Mouse (Mus musculus) hindbrain, embryonic 13.5 days (tissue): ENCODE measurements around the gene Ccdc28b. TPM values are rescaled to one million over a fixed set of nuclear protein-coding genes. Genes with fewer than 3 reads are reported as not detected.

Experiments
- ATAC-seq: fragments of 200-750 bp; cut with Nextera tagmentation; 2 replicates; pipeline ENCODE4 v1.8.0; 2017; ENCODE audit warnings: moderate TSS enrichment; ENCODE audit not compliant: low FRiP score
- H3K27ac ChIP-seq: fragments of 300-500 bp; sonication (generic); 2 replicates; pipeline ENCODE4 v1.5.1; 2015; ENCODE audit warnings: inconsistent platforms, mild to moderate bottlenecking, moderate library complexity
- H3K27me3 ChIP-seq: fragments of 300-500 bp; sonication (generic); 2 replicates; pipeline ENCODE4 v1.6.1; 2015; ENCODE audit warnings: mild to moderate bottlenecking, inconsistent platforms
- H3K36me3 ChIP-seq: fragments of 300-500 bp; sonication (generic); 2 replicates; pipeline ENCODE4 v1.6.1; 2015; ENCODE audit warnings: mild to moderate bottlenecking, inconsistent platforms
- H3K4me1 ChIP-seq: fragments of 300-500 bp; sonication (generic); replicated peaks from 2 replicates; pipeline ENCODE4 v1.6.1; 2015; ENCODE audit warnings: inconsistent platforms
- H3K4me2 ChIP-seq: fragments of 300-500 bp; sonication (generic); 2 replicates; pipeline ENCODE4 v1.6.1; 2015; ENCODE audit warnings: inconsistent platforms, mild to moderate bottlenecking, moderate library complexity
- H3K4me3 ChIP-seq: fragments of 300-500 bp; sonication (generic); 2 replicates; pipeline ENCODE4 v1.5.1; 2015; ENCODE audit warnings: mild to moderate bottlenecking, inconsistent platforms
- H3K9ac ChIP-seq: fragments of 300-500 bp; sonication (generic); 2 replicates; pipeline ENCODE4 v1.6.1; 2015; ENCODE audit warnings: mild to moderate bottlenecking, inconsistent platforms
- H3K9me3 ChIP-seq: fragments of 300-500 bp; sonication (generic); 2 replicates; pipeline ENCODE4 v1.6.1; 2016; ENCODE audit warnings: inconsistent platforms
- WGBS: fragments of 180-500 bp; shearing (Covaris S2); methylation state at CpG from one replicate; pipeline ENCODE4 v1.1.7; 2015; 5-methylcytosine and 5-hydroxymethylcytosine counted together
- polyA plus RNA-seq: library from polyadenylated mRNA; unstranded; fragments of >200 nt; fragmentation: Nextera tagmentation; extraction: Ambion mirVana; gene quantifications from 2 replicates; pipeline ENCODE4 v1.2.1, GENCODE M21; 2015

Gene Ccdc28b
- polyA plus RNA-seq, 1 experiment from 2014 or later: 130 TPM

GRCm38 (mm10) chr4:129640638-129641467, 17.1 kb upstream of the Ccdc28b start, which contains the start of gene Txlna:
Gene Txlna, minus strand, starts transcription at chr4:129641065.
- Histone ChIP-seq H3K4me3 (peak within 1 kb of the TSS; percentile 71), H3K4me2 (peak within 1 kb of the TSS; percentile 95), H3K27me3 (no peaks in the 10 kb centered on the region), H3K9me3 (no peaks in the 10 kb centered on the region), H3K36me3 (peaks cover 51% of the 10 kb centered on the region), H3K4me1 (peaks cover 32% of the 10 kb centered on the region), H3K27ac (peak within 1 kb of the TSS; percentile 94), H3K9ac (peak within 1 kb of the TSS; percentile 90)
- ATAC-seq: peak; percentile 97
- WGBS: under 1% methylated on average over 60 of the region's 60 CpGs

- no peaks in the 10 kb centered on the region for H3K9me3 ChIP-seq
- H3K4me2 ChIP-seq: peak overlapping the region; percentile 95
- peaks cover 32% of the 10 kb centered on the region for H3K4me1 ChIP-seq
- H3K9ac ChIP-seq: peak overlapping the region; percentile 90
- no peak for ATAC-seq
- H3K4me3 ChIP-seq: peak overlapping the region; percentile 71
- peaks cover 51% of the 10 kb centered on the region for H3K36me3 ChIP-seq
- peak overlapping the region; percentile 94 for H3K27ac ChIP-seq
- WGBS: 4% methylated on average over 17 of the region's 17 CpGs
- no peaks in the 10 kb centered on the region for H3K27me3 ChIP-seq
Observed at GRCm38 (mm10) chr4:129640101-129640637, 16.4 kb upstream of the Ccdc28b start.

GRCm38 (mm10) chr4:129639221-129639620, 15.5 kb upstream of the Ccdc28b start:
- peaks cover 32% of the 10 kb centered on the region for H3K4me1 ChIP-seq
- H3K27me3 ChIP-seq: no peaks in the 10 kb centered on the region
- ATAC-seq: no peak
- H3K4me3 ChIP-seq: peak overlapping the region; percentile 71
- H3K9me3 ChIP-seq: no peaks in the 10 kb centered on the region
- peak overlapping the region; percentile 90 for H3K9ac ChIP-seq
- WGBS: 89% methylated on average over 15 of the region's 15 CpGs
- H3K4me2 ChIP-seq: peak overlapping the region; percentile 95
- H3K36me3 ChIP-seq: peaks cover 51% of the 10 kb centered on the region
- no peak overlapping the region for H3K27ac ChIP-seq

- no peaks in the 10 kb centered on the region for H3K9me3 ChIP-seq
- 96% methylated on average over 6 of the region's 6 CpGs for WGBS
- no peak for ATAC-seq
- H3K4me3 ChIP-seq: no peak overlapping the region
- no peak overlapping the region for H3K9ac ChIP-seq
- H3K4me2 ChIP-seq: no peak overlapping the region
- peaks cover 23% of the 10 kb centered on the region for H3K4me1 ChIP-seq
- peaks cover 97% of the 10 kb centered on the region for H3K36me3 ChIP-seq
- no peak overlapping the region for H3K27ac ChIP-seq
- H3K27me3 ChIP-seq: no peaks in the 10 kb centered on the region
Observed at GRCm38 (mm10) chr4:129633852-129634251, 10.1 kb upstream of the Ccdc28b start.

GRCm38 (mm10) chr4:129631867-129632266, 8.1 kb upstream of the Ccdc28b start:
- Histone ChIP-seq H3K36me3 (peaks cover 99% of the 10 kb centered on the region), H3K4me1 (peaks cover 7% of the 10 kb centered on the region), H3K27ac (no peak overlapping the region), H3K4me3 (no peak overlapping the region), H3K9me3 (no peaks in the 10 kb centered on the region), H3K4me2 (no peak overlapping the region), H3K27me3 (no peaks in the 10 kb centered on the region), H3K9ac (no peak overlapping the region)
- 94% methylated on average over 12 of the region's 12 CpGs for WGBS
- no peak for ATAC-seq

- H3K9me3 ChIP-seq: no peaks in the 10 kb centered on the region
- no peak for ATAC-seq
- H3K9ac ChIP-seq: no peak overlapping the region
- H3K36me3 ChIP-seq: peaks cover 95% of the 10 kb centered on the region
- no peaks in the 10 kb centered on the region for H3K27me3 ChIP-seq
- no peak overlapping the region for H3K4me2 ChIP-seq
- 76% methylated on average over 4 of the region's 4 CpGs for WGBS
- no peak overlapping the region for H3K4me3 ChIP-seq
- peaks cover 6% of the 10 kb centered on the region for H3K4me1 ChIP-seq
- H3K27ac ChIP-seq: no peak overlapping the region; the same call in 1 of the 2 replicates
Observed at GRCm38 (mm10) chr4:129630944-129631343, 7.2 kb upstream of the Ccdc28b start.

- Histone ChIP-seq H3K4me1 (peaks cover 42% of the 10 kb centered on the region), H3K9me3 (no peaks in the 10 kb centered on the region), H3K9ac (peak overlapping the region; percentile 87; the same call in 1 of the 2 replicates), H3K27me3 (no peaks in the 10 kb centered on the region), H3K4me3 (no peak overlapping the region), H3K4me2 (no peak overlapping the region), H3K36me3 (peaks cover 48% of the 10 kb centered on the region), H3K27ac (no peak overlapping the region)
- ATAC-seq: no peak
- 80% methylated on average over 6 of the region's 6 CpGs for WGBS
Observed at GRCm38 (mm10) chr4:129626035-129626434, 2.3 kb upstream of the Ccdc28b start.

GRCm38 (mm10) chr4:129625496-129625895, 1.7 kb upstream of the Ccdc28b start:
- Histone ChIP-seq H3K4me1 (peaks cover 43% of the 10 kb centered on the region), H3K36me3 (peaks cover 48% of the 10 kb centered on the region), H3K4me3 (peak overlapping the region; percentile 69; the same call in 1 of the 2 replicates), H3K4me2 (peak overlapping the region; percentile 86), H3K9ac (peak overlapping the region; percentile 87), H3K27ac (peak overlapping the region; percentile 97), H3K27me3 (no peaks in the 10 kb centered on the region), H3K9me3 (no peaks in the 10 kb centered on the region)
- ATAC-seq: no peak
- 38% methylated on average over 4 of the region's 4 CpGs for WGBS

- Histone ChIP-seq H3K27ac (peak overlapping the region; percentile 97), H3K36me3 (peaks cover 44% of the 10 kb centered on the region), H3K4me1 (peaks cover 45% of the 10 kb centered on the region), H3K9me3 (no peaks in the 10 kb centered on the region), H3K4me2 (peak overlapping the region; percentile 86), H3K9ac (peak overlapping the region; percentile 87), H3K27me3 (no peaks in the 10 kb centered on the region), H3K4me3 (peak overlapping the region; percentile 69)
- ATAC-seq: peak; percentile 4
- 0% methylated on average over 6 of the region's 6 CpGs for WGBS
Observed at GRCm38 (mm10) chr4:129625029-129625370, 1.3 kb upstream of the Ccdc28b start.

- peak; percentile 92 for ATAC-seq
- Histone ChIP-seq H3K4me2 (peak overlapping the region; percentile 86), H3K4me1 (peaks cover 45% of the 10 kb centered on the region), H3K36me3 (peaks cover 40% of the 10 kb centered on the region), H3K27ac (peak overlapping the region; percentile 97), H3K9me3 (no peaks in the 10 kb centered on the region), H3K9ac (peak overlapping the region; percentile 87), H3K27me3 (no peaks in the 10 kb centered on the region), H3K4me3 (peak overlapping the region; percentile 69)
- under 1% methylated on average over 18 of the region's 18 CpGs for WGBS
Observed at GRCm38 (mm10) chr4:129624281-129625028, 708 bp upstream of the Ccdc28b start.

- peak overlapping the region; percentile 87 for H3K9ac ChIP-seq
- H3K27me3 ChIP-seq: no peaks in the 10 kb centered on the region
- peak overlapping the region; percentile 69 for H3K4me3 ChIP-seq
- H3K4me1 ChIP-seq: peaks cover 54% of the 10 kb centered on the region
- no peak for ATAC-seq
- 25% methylated on average over 8 of the region's 8 CpGs for WGBS
- H3K27ac ChIP-seq: peak overlapping the region; percentile 97
- no peaks in the 10 kb centered on the region for H3K9me3 ChIP-seq
- H3K36me3 ChIP-seq: peaks cover 25% of the 10 kb centered on the region
- peak overlapping the region; percentile 86 for H3K4me2 ChIP-seq
Observed at GRCm38 (mm10) chr4:129622803-129623535, 778 bp downstream of the Ccdc28b start.
